Mouse (Mus musculus): ENCODE data around the gene Tmem109. TPM values are rescaled to one million over a fixed set of nuclear protein-coding genes. Genes with fewer than 3 reads are reported as not detected.

Gene Tmem109
- 92.7 and 101 TPM in 2 replicates for total RNA-seq (2021)
- long read RNA-seq, experiment 1, transcript Tmem109-201 (4 exons, 2,188 nt): major isoform, 244 of 264 reads
- long read RNA-seq, experiment 1, partial matches to known transcripts: 0 of 264 reads
- long read RNA-seq, experiment 1, other reads (novel, unspliced or antisense): 17 of 264 reads
- long read RNA-seq, experiment 2, transcript Tmem109-201 (4 exons, 2,188 nt): major isoform, 132 of 148 reads
- long read RNA-seq, experiment 2, partial matches to known transcripts: 2 of 148 reads
- long read RNA-seq, experiment 2, other reads (novel, unspliced or antisense): 9 of 148 reads

DNA sequence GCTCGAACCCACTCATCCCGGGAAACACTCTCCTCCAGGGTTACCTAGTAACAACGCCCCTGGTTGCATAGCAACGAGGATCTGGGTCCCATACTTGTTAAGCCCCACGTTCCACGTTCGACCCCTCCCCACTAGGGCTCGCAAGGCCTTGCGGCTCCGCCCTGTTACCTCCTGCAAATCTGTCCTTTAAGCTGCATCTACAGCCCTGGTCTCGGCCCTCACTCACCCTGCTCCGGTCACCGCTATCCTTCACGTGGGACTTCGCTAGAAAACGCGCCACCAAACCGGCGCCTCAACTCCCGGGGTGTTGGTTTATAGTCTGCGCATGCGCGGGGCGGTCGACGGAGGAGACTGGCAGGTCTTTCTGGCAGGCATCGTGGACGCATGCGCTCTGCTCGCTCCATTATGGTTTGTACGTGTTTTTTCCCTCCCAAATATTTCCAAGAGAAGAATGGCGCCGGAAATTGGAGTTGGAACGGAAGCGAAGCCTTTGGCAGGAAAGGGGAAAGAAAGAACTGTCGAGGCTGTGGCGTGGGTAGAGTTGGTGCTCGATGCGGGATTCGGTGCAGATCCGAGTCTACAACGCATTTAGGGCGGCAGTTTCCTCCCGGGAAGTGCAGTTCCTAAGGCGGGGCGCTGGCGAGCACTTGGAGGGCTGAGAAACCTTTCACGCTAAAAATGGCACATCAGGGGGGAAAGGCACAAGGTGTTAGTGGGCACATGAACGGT, at the start of gene Tmem109:
Tmem109 (minus strand) TSS at position 576 of the 729 bp plus-strand sequence.
- peak; percentile 96 for DNase-seq

GRCm38 (mm10) chr19:10930641-10931040, 48.8 kb upstream of the Tmem109 start:
- no peak for DNase-seq

- DNase-seq: no peak
Measured at GRCm38 (mm10) chr19:10926666-10927065, 44.9 kb upstream of the Tmem109 start.

DNA sequence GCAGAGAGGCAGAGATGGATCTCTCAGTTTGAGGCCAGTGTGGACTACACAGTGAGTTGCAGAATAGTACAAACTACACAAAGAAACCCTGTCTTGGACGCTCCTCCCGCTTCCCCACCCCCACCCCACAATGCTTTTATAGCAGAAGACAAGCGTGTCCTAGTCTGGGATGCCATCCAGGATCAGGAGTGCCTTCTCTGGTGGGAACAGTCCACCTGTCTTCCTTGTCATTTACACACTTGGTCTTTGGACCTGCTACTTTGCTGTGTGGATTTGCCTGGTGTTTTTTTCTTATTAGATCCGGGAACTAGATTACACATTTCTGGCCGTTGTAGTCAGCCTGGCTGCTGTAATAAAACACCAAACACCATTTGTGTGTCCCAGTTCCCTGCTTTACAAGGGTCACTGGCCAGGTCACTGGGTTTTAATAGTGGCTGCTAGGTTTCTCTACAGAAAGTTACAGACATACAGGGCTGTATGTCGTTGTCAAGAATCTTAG, 44.4 kb upstream of the Tmem109 start:
- DNase-seq: no peak

DNA sequence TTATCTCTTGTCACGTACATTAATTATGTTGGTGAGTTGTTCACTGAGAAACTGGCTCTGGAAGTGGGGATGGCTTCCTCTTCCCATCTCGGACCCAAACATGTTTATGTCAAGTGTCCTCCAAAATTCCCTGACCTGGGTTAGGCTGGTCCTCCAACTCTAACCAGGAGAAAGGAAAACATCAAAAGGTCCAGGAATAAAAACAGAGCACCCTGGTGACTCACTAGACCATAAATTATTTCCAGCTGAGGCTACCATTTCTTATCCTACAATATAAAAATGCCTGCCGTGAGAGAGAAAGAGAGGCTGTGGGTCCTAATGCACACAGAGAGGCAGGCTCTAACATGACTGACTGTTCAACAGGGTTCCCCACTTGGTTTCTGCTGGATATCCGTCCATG, 42.4 kb upstream of the Tmem109 start:
- no peak for DNase-seq

DNA sequence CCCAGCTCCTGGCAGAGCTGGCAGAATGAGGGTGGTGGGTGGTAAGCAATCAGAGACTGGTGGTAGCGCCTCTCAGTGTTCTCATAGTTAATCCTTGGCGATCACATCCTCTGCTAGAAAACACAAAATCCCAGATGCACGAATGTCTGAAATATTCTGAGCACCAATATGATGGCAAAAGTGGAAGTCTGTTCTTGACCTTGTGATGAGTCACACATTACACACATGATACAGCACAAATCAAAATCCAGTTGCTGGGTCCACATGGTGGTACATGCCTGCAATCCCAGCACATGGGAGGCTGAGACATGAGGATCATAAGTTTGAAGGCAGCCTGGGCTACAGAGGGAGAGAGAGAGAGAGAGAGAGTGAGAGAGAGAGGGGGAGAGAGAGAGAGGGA, 39.3 kb upstream of the Tmem109 start:
- no peak for DNase-seq

GRCm38 (mm10) chr19:10920532-10920931, 38.7 kb upstream of the Tmem109 start, which contains the start of gene Zp1:
Zp1 (minus strand) TSS chr19:10920632.
- no peak for DNase-seq

DNA sequence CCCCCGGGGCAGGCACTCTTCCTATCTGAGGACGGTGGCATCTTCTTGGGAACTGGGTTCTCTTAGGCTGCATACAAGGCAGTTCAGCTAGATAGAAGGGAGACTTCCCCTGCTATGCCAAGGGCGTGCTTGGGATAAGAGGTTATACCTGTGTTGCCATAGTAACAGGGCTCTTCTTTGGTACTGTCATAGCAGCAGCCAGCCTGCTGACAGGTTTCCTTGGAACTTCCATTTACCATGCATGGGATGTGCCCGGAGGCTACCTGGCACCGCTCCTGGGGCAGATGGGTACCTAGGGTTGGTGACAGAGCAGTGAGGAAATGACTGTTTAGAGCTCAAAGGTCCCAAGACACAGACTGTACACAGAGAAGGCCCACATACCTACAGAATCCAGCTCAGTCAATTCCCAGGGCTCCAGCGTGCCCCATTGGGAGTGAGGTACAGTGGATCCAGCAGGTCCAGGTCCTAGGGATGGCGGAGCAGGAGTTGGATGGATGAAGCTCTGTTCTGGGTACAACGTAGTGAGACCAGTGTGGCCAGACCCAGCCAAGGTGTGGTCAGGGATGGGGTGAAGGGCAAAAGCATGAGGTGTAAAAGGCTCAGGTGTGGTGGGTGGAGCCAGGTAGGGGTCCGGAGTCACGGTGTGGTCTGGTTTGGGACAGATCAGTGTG, 36.7 kb upstream of the Tmem109 start:
- DNase-seq: no peak

GRCm38 (mm10) chr19:10916506-10916905, 34.7 kb upstream of the Tmem109 start:
- DNase-seq: no peak

DNA sequence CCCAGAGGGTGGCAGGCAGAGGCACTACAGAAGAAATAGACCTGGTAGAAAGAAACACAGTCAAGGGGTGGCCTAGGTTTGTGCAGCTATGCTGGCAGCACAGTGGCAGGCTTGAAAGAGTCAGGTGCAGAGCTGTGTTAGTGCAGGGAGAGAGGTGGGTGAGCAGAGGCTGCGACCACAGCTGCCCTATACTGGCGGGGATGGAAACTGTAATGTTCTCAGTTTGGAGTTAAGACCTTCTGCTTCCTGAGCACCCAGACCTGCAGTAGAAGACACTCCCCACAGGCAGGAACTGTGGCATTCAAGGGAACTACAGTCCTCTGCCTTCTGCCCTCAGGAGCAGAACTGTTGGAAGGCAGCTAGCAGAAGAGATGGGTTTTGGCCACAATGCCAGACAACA, 33.1 kb upstream of the Tmem109 start:
- no peak for DNase-seq

DNA sequence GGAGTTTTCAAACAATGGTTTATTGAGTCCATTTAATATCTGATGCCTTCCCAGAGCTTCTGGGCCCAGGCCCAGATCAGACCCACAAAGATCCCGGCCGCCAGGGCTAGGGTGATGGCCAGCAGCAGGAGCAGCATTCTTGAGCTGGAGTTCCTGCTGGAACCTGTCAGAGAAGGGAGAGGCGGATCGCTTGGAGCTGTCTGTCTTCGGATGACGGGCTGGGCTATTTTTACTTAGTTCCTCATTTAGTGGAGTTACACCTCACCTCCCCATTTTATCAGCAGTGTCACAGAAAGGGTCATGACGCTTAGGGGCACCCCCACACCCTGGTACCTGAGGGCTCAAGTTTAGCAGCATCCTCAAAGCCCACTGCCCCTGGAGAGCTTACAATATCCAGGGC, 32.5 kb upstream of the Tmem109 start:
- no peak for DNase-seq

GRCm38 (mm10) chr19:10909087-10909721, 27.4 kb upstream of the Tmem109 start:
- DNase-seq: no peak

DNA sequence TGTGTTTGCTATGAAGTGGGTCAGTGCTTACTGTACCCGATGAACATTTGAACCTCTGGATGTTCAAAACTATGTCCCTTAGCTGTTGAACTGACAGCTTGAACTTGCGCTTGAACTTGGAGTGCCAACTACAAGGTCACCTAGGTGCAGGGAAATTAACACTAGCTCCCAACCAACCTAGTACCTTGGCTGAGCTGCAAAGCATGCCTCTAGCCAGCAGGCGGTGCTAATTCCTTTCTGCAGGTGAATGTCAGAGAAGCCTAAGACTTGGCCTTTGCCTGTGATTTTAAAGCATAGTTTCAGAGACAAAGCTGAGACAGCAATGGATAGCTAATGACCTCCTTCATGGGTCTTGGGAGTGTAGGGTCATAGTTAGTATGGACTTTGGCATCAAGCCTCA, 26.1 kb upstream of the Tmem109 start:
- DNase-seq: peak; percentile 74

DNA sequence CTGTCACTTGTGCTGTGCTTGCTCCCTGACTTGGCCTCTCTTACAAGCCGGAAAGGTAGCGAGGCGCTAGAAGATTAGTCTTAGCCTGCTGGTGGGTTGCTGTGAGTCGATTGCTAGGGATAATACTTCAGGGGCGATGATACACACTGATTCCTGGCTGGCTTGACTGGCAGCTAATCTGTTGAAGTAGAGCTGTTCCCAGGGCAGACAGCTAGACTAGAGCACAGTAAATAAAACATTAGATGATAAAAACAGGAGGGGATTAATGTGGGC, 23.9 kb upstream of the Tmem109 start:
- DNase-seq: no peak

- DNase-seq: peak; percentile 88
Measured at GRCm38 (mm10) chr19:10904927-10905727, 23.3 kb upstream of the Tmem109 start.

DNA sequence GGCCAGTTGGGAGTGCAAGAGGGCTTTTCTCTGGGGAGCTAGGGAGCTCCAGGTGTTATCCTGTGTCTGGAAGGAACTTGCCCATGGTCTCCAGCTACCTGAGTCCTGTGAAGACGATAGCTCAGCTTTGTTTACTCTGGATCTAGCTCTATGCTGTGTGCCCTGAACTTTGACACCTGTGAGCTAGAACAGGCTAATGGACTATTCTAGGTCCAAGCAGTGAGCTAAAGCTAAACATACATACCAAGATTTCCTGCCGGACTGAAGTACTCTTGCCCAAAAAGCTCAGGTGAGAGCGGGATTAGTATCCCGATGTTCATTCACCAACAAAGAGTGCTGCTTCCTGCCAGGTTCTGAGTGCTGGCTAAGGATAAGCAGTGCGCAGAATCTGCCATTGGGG, 22.7 kb upstream of the Tmem109 start:
- no peak for DNase-seq

GRCm38 (mm10) chr19:10901046-10901445, 19.2 kb upstream of the Tmem109 start:
- no peak for DNase-seq

GRCm38 (mm10) chr19:10900315-10900714, 18.5 kb upstream of the Tmem109 start:
- no peak for DNase-seq

GRCm38 (mm10) chr19:10897491-10897890, 15.7 kb upstream of the Tmem109 start:
- DNase-seq: peak; percentile 62

DNA sequence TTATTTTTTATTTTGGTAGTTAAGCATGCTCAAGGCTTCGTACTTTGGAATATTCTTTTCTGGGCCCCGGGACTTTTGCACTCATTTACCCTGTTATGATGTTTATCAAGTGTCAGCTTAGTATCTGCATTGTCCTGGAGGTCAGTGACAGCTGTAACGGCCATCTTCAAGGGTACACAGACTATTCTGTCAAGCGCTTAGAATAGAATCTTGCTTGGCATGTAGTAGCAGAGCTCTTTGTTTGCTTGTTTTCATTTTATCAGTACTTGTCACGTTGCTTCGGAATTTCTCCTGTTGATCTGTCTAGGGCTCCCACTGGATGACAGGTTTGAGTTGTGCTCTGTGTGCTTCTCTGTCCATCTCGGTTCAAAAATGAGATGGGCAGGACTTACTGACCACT, 15.0 kb upstream of the Tmem109 start:
- no peak for DNase-seq

DNA sequence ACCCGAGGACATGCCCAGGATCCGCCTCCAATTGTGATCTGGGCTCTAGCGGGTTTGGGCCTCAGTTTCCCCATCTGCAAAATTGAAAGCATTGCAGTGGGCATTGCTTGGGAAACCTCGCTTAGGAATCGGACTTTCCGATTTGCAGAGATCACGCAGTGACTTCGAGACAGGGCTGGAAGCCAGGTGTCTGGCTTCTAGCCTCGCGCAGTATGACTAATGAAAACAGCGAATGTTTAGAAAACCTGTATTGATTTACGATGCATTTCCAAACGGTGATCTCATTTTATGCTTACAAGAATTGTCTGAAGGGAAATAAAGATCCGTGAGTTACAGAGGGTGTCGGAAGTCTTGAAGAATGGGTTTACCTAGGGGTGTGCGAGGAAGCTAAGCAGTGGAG, 13.9 kb upstream of the Tmem109 start:
- peak; percentile 64 for DNase-seq

DNA sequence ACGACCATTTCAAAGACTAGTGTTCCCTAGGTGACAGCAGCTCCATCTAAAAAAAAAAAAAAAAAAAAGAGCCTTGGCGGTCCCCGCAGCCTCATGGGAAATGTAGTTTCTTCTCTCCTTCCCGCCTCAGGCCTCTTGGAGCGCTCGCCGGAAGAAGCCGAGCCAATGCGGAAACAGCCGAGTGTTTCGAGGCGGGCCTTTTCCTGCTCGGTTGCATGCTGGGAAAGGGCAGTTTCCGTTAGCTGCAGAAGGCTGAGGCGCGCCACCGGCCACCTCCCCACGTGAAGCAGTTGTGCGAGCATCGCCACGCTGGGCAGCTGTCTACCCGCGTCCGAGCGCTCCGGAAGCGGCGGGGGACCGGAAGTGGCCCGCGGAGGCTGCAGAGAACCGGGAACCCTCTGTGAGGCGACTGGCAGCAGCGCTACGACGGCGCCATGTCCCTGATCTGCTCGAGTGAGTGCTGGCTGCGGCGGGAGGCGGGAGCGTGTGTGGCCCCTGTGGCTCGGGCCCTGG, 13.3 kb upstream of the Tmem109 start, which contains the start of gene Prpf19:
Prpf19 (plus strand) TSS at position 216 of the 513 bp plus-strand sequence.
- peak; percentile 98 for DNase-seq

Data from adrenal gland, postnatal 14 days (tissue).